Mouse (Mus musculus) cortical plate, adult 2 months (tissue): ENCODE measurements around the gene Pbxip1.

Source experiments
- CTCF ChIP-seq: fragments of 200-500 bp; IDR thresholded peaks from 2 replicates; pipeline ENCODE4 v1.5.1; 2011; ENCODE audit warnings: mild to moderate bottlenecking, control low read depth, low read length; ENCODE audit not compliant: insufficient read depth; ENCODE audit errors: extremely low read depth
- POLR2A ChIP-seq: fragments of 200-500 bp; IDR thresholded peaks from 2 replicates; pipeline ENCODE4 v1.6.1; 2011; ENCODE audit warnings: mild to moderate bottlenecking, low read length, control low read depth; ENCODE audit not compliant: insufficient read depth; ENCODE audit errors: extremely low read depth

DNA sequence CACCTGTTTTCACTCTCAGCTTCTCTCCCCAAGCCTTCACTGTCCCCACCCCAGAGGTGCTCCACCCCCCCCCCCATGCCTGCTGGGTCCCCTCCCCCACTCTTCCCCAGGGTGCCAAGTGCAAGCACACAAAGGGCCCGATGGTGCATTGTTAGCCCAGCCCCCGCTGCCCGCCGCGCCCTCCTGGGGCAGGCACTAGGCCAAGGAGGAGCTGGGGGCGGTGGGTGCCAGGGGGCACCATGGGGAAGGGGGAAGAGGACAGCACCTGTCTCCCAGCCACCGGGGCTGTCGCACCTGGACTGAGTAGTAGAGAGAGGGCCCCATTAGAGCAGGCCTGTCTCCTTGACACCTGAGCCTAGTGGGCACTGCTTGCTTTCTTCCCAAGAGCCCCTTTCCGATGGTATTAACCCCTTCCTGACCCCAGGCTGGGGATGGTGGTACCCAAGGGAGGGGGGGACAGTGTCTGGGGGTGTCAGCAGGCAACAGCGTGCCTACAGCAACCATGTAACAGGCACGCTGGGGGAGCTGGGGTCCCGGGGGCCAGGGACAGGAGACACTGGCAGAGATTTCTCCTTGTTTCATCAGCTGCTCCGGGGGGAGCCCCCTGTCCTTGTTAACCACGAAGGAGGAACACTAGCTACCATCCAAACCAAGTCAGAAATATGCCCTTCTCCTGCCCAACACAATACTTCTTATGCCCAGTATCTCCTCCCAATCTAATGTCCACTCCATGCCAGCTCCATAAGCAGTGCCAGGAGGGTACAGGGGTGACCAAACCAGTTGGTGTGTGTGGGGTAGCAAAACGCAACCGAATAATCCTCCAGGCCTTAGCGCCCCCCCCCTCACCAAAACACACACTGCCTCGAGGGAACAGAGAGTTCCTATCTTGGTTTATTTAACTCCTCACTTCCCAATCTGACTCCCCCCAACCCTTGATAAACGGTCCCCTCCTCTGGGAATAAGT is 45.5 kb upstream of the Pbxip1 start:
- no peak for TF ChIP-seq POLR2A
- TF ChIP-seq CTCF, result no peak
